Mouse (Mus musculus) C2C12 (cell line): Measurements from ENCODE around the gene Cda. TPM values are rescaled to one million over a fixed set of nuclear protein-coding genes. Genes with fewer than 3 reads are reported as not detected.

Experiments used
- H3K27me3 ChIP-seq: one replicate; pipeline ENCODE4 v1.6.1; 2011; ENCODE audit not compliant: control insufficient read depth, insufficient read depth, insufficient read length
- H3K36me3 ChIP-seq: one replicate; pipeline ENCODE4 v1.6.1; 2011; ENCODE audit not compliant: control insufficient read depth, insufficient read depth
- H3K4me3 ChIP-seq: one replicate; pipeline ENCODE4 v1.5.1; 2011; ENCODE audit warnings: mild to moderate bottlenecking, control low read depth; ENCODE audit not compliant: poor library complexity, insufficient read depth, severe bottlenecking
- H3K79me2 ChIP-seq: one replicate; pipeline ENCODE4 v1.6.1; 2011; ENCODE audit not compliant: control insufficient read depth, insufficient read depth
- H3K79me3 ChIP-seq: one replicate; pipeline ENCODE4 v1.6.1; 2011; ENCODE audit warnings: low read depth, control low read depth
- H3ac ChIP-seq: one replicate; pipeline ENCODE3; 2011; ENCODE audit warnings: low read depth; ENCODE audit not compliant: control insufficient read depth, insufficient read length
- CEBPB ChIP-seq: IDR thresholded peaks from one replicate; pipeline ENCODE4 v1.6.1; 2011; ENCODE audit warnings: low read depth, mild to moderate bottlenecking, control low read depth, moderate library complexity
- CTCF ChIP-seq: IDR thresholded peaks from one replicate; pipeline ENCODE4 v1.5.1; 2011; ENCODE audit not compliant: control insufficient read depth, insufficient read depth, insufficient read length
- FOSL1 ChIP-seq: IDR thresholded peaks from one replicate; pipeline ENCODE4 v1.8.0; 2011; ENCODE audit warnings: mild to moderate bottlenecking, low read length; ENCODE audit not compliant: poor library complexity, insufficient read depth, severe bottlenecking
- MAX ChIP-seq: IDR thresholded peaks from one replicate; pipeline ENCODE4 v1.6.1; 2011; ENCODE audit warnings: mild to moderate bottlenecking, control low read depth
- MYOD1 ChIP-seq: IDR thresholded peaks from one replicate; pipeline ENCODE4 v1.6.1; 2011; ENCODE audit warnings: low read depth; ENCODE audit not compliant: control insufficient read depth, insufficient read length
- MYOG ChIP-seq: IDR thresholded peaks from one replicate; pipeline ENCODE4 v1.6.1; 2011; ENCODE audit not compliant: control insufficient read depth, insufficient read length; ENCODE audit errors: extremely low read depth
- USF1 ChIP-seq: IDR thresholded peaks from one replicate; pipeline ENCODE4 v1.6.1; 2011; ENCODE audit warnings: low read depth, mild to moderate bottlenecking, control low read depth, moderate library complexity
- polyA plus RNA-seq: library from polyadenylated mRNA; unstranded; fragments of >200 nt; fragmentation: generic; extraction: Trizol; gene quantifications from one replicate; pipeline ENCODE4 v1.2.1, GENCODE M21; 2012; ENCODE audit warnings: missing spikeins

Cda gene
- polyA plus RNA-seq, 1 experiment: 8.7 TPM

DNA sequence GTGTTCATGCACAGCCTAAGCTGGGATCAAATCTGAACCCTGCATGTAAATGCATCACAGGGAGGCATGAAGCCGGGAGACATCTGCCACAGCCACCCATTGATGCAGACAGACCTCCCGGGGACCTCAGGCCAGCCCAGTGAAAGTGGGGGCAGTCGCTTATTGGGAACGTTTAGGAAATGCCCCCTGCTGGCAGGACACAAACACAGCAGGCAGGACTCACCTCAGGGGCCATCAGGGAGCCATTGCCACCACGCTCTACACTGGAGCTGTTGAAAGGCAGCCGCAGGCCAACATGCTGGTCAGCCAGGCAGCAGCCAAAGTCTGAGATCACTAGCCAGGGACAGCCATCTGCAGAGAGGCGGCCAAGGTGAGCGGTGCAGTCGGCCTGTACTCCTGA lies 52.0 kb downstream of the Cda start:
- Histone ChIP-seq H3K79me2 (no peaks in the 10 kb centered on the region), H3K27me3 (no peaks in the 10 kb centered on the region), H3ac (no peak overlapping the region), H3K79me3 (no peaks in the 10 kb centered on the region), H3K36me3 (peaks cover 16% of the 10 kb centered on the region), H3K4me3 (no peak overlapping the region)
- TF ChIP-seq FOSL1 (no peak), MYOD1 (no peak), MAX (no peak), USF1 (no peak), CEBPB (no peak), MYOG (no peak), CTCF (no peak)

DNA sequence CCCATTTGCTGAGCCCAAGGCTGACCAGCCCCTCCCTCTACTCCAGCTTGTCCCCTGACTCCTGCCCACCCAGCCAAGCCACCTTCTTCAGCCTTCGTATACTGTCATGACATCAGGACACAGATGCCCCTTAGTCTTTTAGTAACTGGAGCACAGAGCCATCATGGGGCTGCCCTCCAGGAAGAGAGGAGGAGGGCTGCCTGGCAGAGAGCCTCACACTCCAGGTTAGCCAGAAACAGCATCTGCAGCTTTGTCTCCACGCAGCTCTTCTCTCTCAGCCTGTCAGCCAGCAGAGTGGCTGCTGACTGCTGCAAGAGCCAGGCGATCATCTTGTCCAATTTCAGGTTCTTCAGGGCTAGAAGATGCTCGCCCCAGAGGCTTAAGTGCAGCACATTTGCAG lies 54.0 kb downstream of the Cda start:
- TF ChIP-seq FOSL1 (no peak), MYOG (no peak)
- Histone ChIP-seq H3K4me3 (no peak overlapping the region), H3K36me3 (peaks cover 27% of the 10 kb centered on the region), H3ac (no peak overlapping the region), H3K79me3 (no peaks in the 10 kb centered on the region), H3K79me2 (no peaks in the 10 kb centered on the region), H3K27me3 (no peaks in the 10 kb centered on the region)

DNA sequence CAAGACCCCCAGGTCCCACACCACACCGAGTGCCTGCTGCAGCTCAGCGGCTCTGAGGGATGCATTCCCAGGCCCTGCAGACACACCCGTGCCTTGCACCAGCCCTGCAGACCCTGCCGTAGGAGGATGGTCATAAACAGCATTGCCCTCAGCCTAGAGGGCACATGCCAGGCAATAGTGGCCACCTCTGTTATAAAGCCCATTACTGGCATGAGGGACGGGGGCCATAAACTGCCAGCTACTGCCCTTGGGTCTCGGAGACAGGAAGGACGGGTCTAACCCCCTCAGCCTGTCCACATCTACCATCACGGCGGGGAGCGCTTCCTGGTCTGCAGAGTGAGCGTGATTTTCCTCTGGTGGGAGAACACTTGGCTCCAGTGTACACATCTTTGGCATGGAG lies 54.8 kb downstream of the Cda start:
- Histone ChIP-seq H3K79me3 (no peaks in the 10 kb centered on the region), H3K27me3 (no peaks in the 10 kb centered on the region), H3ac (no peak overlapping the region), H3K79me2 (peaks cover 4% of the 10 kb centered on the region), H3K4me3 (no peak overlapping the region), H3K36me3 (peaks cover 27% of the 10 kb centered on the region)
- TF ChIP-seq MAX (no peak), CEBPB (no peak), USF1 (no peak), MYOD1 (no peak), CTCF (no peak), MYOG (no peak), FOSL1 (no peak)

DNA sequence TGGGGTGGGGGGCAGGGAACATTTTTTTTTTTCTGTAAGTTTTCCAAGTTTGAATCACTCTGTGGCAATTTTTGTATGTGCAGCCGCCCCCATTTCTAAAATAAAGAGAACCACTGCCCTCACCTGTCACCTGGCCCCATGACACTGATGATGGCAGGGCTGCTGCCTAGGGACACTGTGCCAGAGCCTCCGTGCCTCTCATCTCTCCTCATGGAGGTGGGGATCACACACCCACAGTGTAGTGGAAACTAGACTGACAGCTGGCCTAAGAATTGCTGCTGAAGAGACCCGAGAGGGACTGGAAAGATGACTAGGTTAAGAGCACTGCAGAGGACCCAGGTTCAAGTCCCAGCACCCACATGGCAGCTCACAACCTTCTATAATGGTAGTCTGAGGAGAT lies 55.7 kb downstream of the Cda start:
- TF ChIP-seq USF1 (no peak), MYOD1 (no peak), CEBPB (no peak), MAX (no peak), FOSL1 (no peak), MYOG (no peak), CTCF (no peak)
- H3ac ChIP-seq: no peak overlapping the region
- no peaks in the 10 kb centered on the region for H3K27me3 ChIP-seq
- peaks cover 13% of the 10 kb centered on the region for H3K79me2 ChIP-seq
- no peak overlapping the region for H3K4me3 ChIP-seq
- H3K79me3 ChIP-seq: peaks cover 1% of the 10 kb centered on the region
- peaks cover 27% of the 10 kb centered on the region for H3K36me3 ChIP-seq

DNA sequence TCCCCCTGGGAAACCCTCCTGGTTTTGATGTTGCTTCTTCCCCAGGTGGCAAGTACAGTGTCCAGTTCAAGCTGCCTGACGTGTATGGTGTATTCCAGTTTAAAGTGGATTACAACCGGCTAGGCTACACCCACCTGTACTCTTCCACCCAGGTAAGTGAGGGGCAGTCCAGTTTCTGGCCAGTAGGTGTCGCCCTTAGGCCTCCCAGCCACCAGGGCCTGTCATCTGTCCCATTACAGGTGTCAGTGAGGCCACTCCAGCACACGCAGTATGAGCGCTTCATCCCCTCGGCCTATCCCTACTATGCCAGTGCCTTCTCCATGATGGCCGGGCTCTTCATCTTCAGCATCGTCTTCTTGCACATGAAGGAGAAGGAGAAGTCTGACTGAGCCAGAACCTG lies 56.2 kb downstream of the Cda start:
- Histone ChIP-seq H3K79me2 (peaks cover 18% of the 10 kb centered on the region), H3K36me3 (peaks cover 27% of the 10 kb centered on the region), H3K27me3 (no peaks in the 10 kb centered on the region), H3K4me3 (no peak overlapping the region), H3ac (no peak overlapping the region), H3K79me3 (peaks cover 4% of the 10 kb centered on the region)
- TF ChIP-seq CTCF: peak; percentile 59
- TF ChIP-seq MYOG: no peak

DNA sequence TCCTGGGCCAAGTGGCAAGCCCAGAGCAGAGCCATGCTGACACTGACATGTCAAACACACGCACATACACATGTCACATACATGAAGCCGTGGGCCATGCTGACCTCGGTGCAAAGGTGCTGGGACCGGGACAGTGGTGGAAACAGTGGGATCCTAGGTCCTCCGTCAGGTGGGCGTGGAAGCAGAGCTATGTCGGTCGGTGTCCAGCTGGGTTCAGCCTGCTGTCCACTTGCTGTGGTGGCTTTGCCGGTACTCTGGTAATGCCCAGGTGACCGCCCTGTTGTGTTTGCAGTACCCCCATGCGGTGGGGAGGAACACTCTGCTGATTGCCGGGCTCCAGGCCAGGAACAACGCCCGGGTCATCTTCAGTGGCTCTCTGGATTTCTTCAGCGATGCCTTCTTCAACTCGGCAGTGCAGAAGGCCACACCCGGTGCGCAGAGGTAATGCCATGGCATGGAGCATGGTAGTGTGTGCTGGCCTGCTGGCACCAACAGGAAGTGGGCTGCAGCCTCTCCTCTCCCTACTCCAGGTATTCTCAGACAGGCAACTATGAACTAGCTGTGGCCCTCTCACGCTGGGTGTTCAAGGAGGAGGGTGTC lies 57.4 kb downstream of the Cda start:
- Histone ChIP-seq H3K36me3 (peaks cover 27% of the 10 kb centered on the region), H3K27me3 (no peaks in the 10 kb centered on the region)
- no peak for TF ChIP-seq CTCF
- no peak for TF ChIP-seq USF1
- no peak for TF ChIP-seq MYOG
- TF ChIP-seq FOSL1: no peak
- no peak for TF ChIP-seq MAX
- TF ChIP-seq CEBPB: no peak
- TF ChIP-seq MYOD1: no peak

DNA sequence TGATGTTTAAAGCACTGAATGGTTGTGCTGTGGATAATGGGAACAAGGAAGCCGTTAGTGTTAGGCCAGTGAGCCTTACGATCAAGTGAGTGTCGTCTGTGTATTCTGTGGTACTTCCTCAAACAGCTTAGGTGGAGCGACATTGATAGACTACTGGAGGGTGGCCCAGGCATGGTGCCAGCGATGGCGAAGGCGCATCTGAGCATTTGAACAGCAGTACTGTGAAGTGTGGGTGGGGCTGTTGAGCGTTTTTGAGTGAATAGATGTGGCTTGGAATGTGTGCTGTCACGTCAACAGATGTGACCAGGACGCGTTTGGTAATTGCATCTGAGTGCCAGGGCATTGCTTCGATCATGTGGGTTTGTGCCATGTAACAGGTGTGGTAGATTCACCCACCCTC lies 60.1 kb downstream of the Cda start:
- peaks cover 14% of the 10 kb centered on the region for H3K79me3 ChIP-seq
- no peak overlapping the region for H3K4me3 ChIP-seq
- peaks cover 19% of the 10 kb centered on the region for H3K36me3 ChIP-seq
- H3K79me2 ChIP-seq: peaks cover 35% of the 10 kb centered on the region
- H3K27me3 ChIP-seq: no peaks in the 10 kb centered on the region
- no peak for TF ChIP-seq USF1
- no peak for TF ChIP-seq CEBPB
- no peak for TF ChIP-seq MAX
- TF ChIP-seq MYOG: no peak
- TF ChIP-seq CTCF: no peak
- no peak overlapping the region for H3ac ChIP-seq

More for the DNA sequence above, 57.4 kb downstream of the Cda start:
- H3K4me3 ChIP-seq: no peak overlapping the region
- no peak overlapping the region for H3ac ChIP-seq
- peaks cover 30% of the 10 kb centered on the region for H3K79me2 ChIP-seq
- H3K79me3 ChIP-seq: peaks cover 14% of the 10 kb centered on the region
